Mouse (Mus musculus): ENCODE results near the gene Zbtb2. TPM values are rescaled to one million over a fixed set of nuclear protein-coding genes. Genes with fewer than 3 reads are reported as not detected.
A peak's percentile ranks its signal among the peaks of the same experiment; 100 is the strongest.

Zbtb2 gene
- total and polyA plus RNA-seq, 2 experiments from 2014 or later, result 15.2 to 24.2 TPM

DNA sequence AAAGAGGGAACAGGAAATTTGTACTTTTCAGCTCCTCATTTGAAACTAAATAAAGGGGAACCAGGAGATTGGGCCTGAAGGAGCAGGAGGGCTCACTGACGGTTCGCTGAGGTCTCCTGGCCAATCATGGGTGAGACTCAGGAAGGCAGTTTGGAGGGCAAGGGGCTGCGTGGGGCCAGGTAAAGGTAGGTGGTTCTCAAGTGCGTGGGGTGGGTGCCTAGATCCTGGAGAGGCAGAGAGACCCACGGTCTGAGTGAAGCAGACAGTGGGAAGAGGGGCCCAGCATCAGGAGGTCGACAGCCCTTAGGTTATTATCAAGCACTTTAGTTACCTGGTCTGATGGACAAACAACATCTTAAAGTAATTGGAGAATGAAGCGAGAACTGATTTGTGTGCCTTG, 13.7 kb downstream of the Zbtb2 start:
- Histone ChIP-seq H3K9ac (no peak overlapping the region), H3K9me3 (ENCODE audit: low read length) (no peaks in the 10 kb centered on the region), H3K36me3 (ENCODE audit: insufficient read depth) (peaks cover 2% of the 10 kb centered on the region), H3K4me1 (ENCODE audit: insufficient read depth) (no peaks in the 10 kb centered on the region), H3K27me3 (ENCODE audit: insufficient read depth, low read length) (no peaks in the 10 kb centered on the region), H3K4me3 (ENCODE audit: low read depth, low read length) (no peak overlapping the region), H3K4me2 (ENCODE audit: low read depth) (no peak overlapping the region), H3K27ac (ENCODE audit: low read depth, low read length) (no peak overlapping the region)
- DNase-seq (no peak), ATAC-seq (no peak)
- WGBS, result 96% methylated on average over 7 of the region's 7 CpGs
- TF ChIP-seq CTCF (IDR thresholded peaks at IDR 0.05; ENCODE audit: low read depth), result no peak

GRCm38 (mm10) chr10:4373558-4373957, 14.3 kb downstream of the Zbtb2 start:
- Histone ChIP-seq H3K9me3 (ENCODE audit: low read length) (no peaks in the 10 kb centered on the region), H3K27me3 (ENCODE audit: insufficient read depth, low read length) (no peaks in the 10 kb centered on the region), H3K4me3 (ENCODE audit: low read depth, low read length) (no peak overlapping the region), H3K27ac (ENCODE audit: low read depth, low read length) (no peak overlapping the region), H3K4me1 (ENCODE audit: insufficient read depth) (no peaks in the 10 kb centered on the region), H3K4me2 (ENCODE audit: low read depth) (no peak overlapping the region), H3K9ac (no peak overlapping the region), H3K36me3 (ENCODE audit: insufficient read depth) (peaks cover 9% of the 10 kb centered on the region)
- 93% methylated on average over 4 of the region's 4 CpGs for WGBS
- DNase-seq, result no peak
- TF ChIP-seq CTCF (IDR thresholded peaks at IDR 0.05; ENCODE audit: low read depth), result no peak
- ATAC-seq, result no peak

DNA sequence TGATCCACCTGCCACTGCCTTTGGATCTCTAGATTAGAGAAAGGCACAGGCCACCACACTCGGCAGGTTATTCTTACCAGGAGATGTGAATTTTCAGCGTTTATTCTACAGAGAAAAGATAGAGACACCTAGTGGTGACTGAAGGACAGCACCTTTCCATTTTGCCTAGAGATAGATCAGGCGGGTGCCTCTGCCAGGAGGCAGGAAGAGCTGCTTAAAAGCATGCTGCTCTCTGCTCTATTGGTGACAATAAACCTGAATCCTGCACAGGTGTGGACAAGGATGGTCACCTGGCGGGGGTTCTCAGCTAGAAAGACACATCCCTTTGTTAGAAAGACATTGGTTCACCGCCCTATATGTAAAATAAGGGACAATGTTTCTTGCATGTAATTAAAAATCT, 15.9 kb downstream of the Zbtb2 start:
- ATAC-seq, result peak; percentile 81
- Histone ChIP-seq H3K4me3 (ENCODE audit: low read depth, low read length) (no peak overlapping the region), H3K36me3 (ENCODE audit: insufficient read depth) (peaks cover 14% of the 10 kb centered on the region), H3K4me2 (ENCODE audit: low read depth) (no peak overlapping the region), H3K9me3 (ENCODE audit: low read length) (no peaks in the 10 kb centered on the region), H3K27ac (ENCODE audit: low read depth, low read length) (no peak overlapping the region), H3K9ac (no peak overlapping the region), H3K27me3 (ENCODE audit: insufficient read depth, low read length) (no peaks in the 10 kb centered on the region), H3K4me1 (ENCODE audit: insufficient read depth) (no peaks in the 10 kb centered on the region)
- 46% methylated on average over 5 of the region's 5 CpGs for WGBS
- peak; percentile 75 for TF ChIP-seq CTCF (IDR thresholded peaks at IDR 0.05; ENCODE audit: low read depth)
- DNase-seq, result peak; percentile 71

- Histone ChIP-seq H3K27me3 (ENCODE audit: insufficient read depth, low read length) (no peaks in the 10 kb centered on the region), H3K4me2 (ENCODE audit: low read depth) (no peak overlapping the region), H3K9me3 (ENCODE audit: low read length) (no peaks in the 10 kb centered on the region), H3K27ac (ENCODE audit: low read depth, low read length) (no peak overlapping the region), H3K9ac (no peak overlapping the region), H3K4me3 (ENCODE audit: low read depth, low read length) (no peak overlapping the region), H3K4me1 (ENCODE audit: insufficient read depth) (no peaks in the 10 kb centered on the region), H3K36me3 (ENCODE audit: insufficient read depth) (peaks cover 19% of the 10 kb centered on the region)
- WGBS, result 91% methylated on average over 11 of the region's 11 CpGs
- no peak for ATAC-seq
- no peak for DNase-seq
- TF ChIP-seq CTCF (IDR thresholded peaks at IDR 0.05; ENCODE audit: low read depth), result no peak
These were observed 17.8 kb downstream of the Zbtb2 start for GRCm38 (mm10) chr10:4370105-4370504.

DNA sequence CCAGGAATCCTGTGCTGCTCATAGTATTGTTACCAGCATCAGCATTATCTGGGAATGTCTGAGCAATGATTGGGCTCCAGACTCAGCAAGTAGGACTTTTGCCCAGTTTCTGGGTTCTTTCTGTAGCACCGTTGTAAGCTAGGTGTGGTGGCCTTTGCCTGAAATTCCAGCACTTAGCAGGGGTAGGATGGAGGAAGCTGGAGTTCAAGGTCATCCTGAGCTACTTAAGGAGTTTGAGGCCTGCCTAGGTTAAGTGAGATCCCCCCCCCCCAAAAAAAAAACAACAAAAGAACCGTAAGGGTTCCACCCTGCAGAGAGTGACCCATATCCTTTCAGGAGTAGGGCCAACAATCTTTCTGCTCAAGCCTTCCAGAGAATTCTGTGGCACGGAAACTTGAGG, 23.3 kb downstream of the Zbtb2 start:
- 93% methylated on average over 3 of the region's 3 CpGs for WGBS

GRCm38 (mm10) chr10:4357435-4357834, 30.5 kb downstream of the Zbtb2 start:
- H3K4me2 ChIP-seq (ENCODE audit: low read depth), result no peak overlapping the region
- 82% methylated on average over 10 of the region's 10 CpGs for WGBS
- H3K4me1 ChIP-seq (ENCODE audit: insufficient read depth), result no peaks in the 10 kb centered on the region
- H3K27ac ChIP-seq (ENCODE audit: low read depth, low read length), result no peak overlapping the region
- no peak for DNase-seq
- H3K4me3 ChIP-seq (ENCODE audit: low read depth, low read length), result no peak overlapping the region
- TF ChIP-seq CTCF (IDR thresholded peaks at IDR 0.05; ENCODE audit: low read depth), result no peak
- no peak for ATAC-seq
- H3K36me3 ChIP-seq (ENCODE audit: insufficient read depth), result peaks cover 16% of the 10 kb centered on the region; the same call in 1 of the 2 replicates
- no peak overlapping the region for H3K9ac ChIP-seq
- no peaks in the 10 kb centered on the region for H3K27me3 ChIP-seq (ENCODE audit: insufficient read depth, low read length)
- H3K9me3 ChIP-seq (ENCODE audit: low read length), result no peaks in the 10 kb centered on the region

More for the DNA sequence above, 23.3 kb downstream of the Zbtb2 start:
- no peak for DNase-seq
- H3K27me3 ChIP-seq (ENCODE audit: insufficient read depth, low read length), result no peaks in the 10 kb centered on the region
- no peaks in the 10 kb centered on the region for H3K4me1 ChIP-seq (ENCODE audit: insufficient read depth)
- no peak overlapping the region for H3K4me2 ChIP-seq (ENCODE audit: low read depth)
- no peak overlapping the region for H3K4me3 ChIP-seq (ENCODE audit: low read depth, low read length)
- ATAC-seq, result no peak
- no peak overlapping the region for H3K27ac ChIP-seq (ENCODE audit: low read depth, low read length)
- H3K9ac ChIP-seq, result no peak overlapping the region
- peaks cover 19% of the 10 kb centered on the region for H3K36me3 ChIP-seq (ENCODE audit: insufficient read depth)
- no peak for TF ChIP-seq CTCF (IDR thresholded peaks at IDR 0.05; ENCODE audit: low read depth)
- no peaks in the 10 kb centered on the region for H3K9me3 ChIP-seq (ENCODE audit: low read length)

GRCm38 (mm10) chr10:4356640-4357039, 31.3 kb downstream of the Zbtb2 start:
- 85% methylated on average over 5 of the region's 5 CpGs for WGBS
- no peak overlapping the region for H3K9ac ChIP-seq
- DNase-seq, result no peak
- no peaks in the 10 kb centered on the region for H3K9me3 ChIP-seq (ENCODE audit: low read length)
- H3K36me3 ChIP-seq (ENCODE audit: insufficient read depth), result peaks cover 16% of the 10 kb centered on the region; the same call in 1 of the 2 replicates
- no peak overlapping the region for H3K4me3 ChIP-seq (ENCODE audit: low read depth, low read length)
- no peak overlapping the region for H3K4me2 ChIP-seq (ENCODE audit: low read depth)
- H3K4me1 ChIP-seq (ENCODE audit: insufficient read depth), result no peaks in the 10 kb centered on the region
- no peak overlapping the region for H3K27ac ChIP-seq (ENCODE audit: low read depth, low read length)
- ATAC-seq, result no peak
- no peak for TF ChIP-seq CTCF (IDR thresholded peaks at IDR 0.05; ENCODE audit: low read depth)
- no peaks in the 10 kb centered on the region for H3K27me3 ChIP-seq (ENCODE audit: insufficient read depth, low read length)
